Mouse (Mus musculus): ENCODE measurements around the gene Phkg1. TPM values are rescaled to one million over a fixed set of nuclear protein-coding genes. Genes with fewer than 3 reads are reported as not detected.
"Not testable (repeated sequence)": the region's sequence is repeated elsewhere in the genome, so short reads cannot be mapped to it uniquely, and the experiment has no call there.

Gene Phkg1
- polyA plus RNA-seq, 1 experiment from 2014 or later: 0.14 TPM

DNA sequence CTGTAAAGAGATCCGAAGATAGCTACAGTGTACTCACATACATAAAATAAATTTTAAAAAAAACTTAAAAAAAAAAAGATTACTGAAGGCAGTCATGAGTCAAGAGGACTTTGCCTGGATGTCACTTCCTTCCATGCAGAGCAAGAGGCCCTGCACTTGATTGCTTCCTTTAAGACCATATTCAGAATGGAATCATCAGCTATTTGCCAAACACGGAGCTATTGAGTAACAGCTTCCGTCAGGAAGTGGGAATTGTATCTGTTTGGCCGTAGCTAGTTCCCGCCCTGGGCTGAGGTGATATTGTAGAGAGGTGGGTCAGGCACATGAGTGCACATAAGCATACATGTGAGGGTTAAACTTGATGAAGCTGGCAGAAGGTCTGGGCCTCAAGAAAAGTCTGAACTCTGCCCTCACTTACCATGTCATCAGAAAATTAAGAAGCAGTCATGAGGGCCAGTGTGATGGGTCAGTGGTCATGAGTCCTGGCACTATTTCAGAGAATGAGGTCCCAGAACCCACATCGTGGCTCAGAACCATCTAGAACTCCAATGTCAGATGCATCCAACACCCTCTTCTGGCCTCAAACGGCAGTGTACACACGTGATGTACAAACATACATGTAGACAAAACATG is 26.6 kb upstream of the Phkg1 start:
- no peaks in the 10 kb centered on the region for H3K4me1 ChIP-seq
- H3K4me2 ChIP-seq (replicated peaks): no peak overlapping the region
- no peak overlapping the region for H3K4me3 ChIP-seq
- ATAC-seq (ENCODE audit: insufficient number of reproducible peaks, insufficient read depth, low FRiP score, low TSS enrichment): no peak
- 82% methylated on average over 8 of the region's 8 CpGs for WGBS
- H3K9me3 ChIP-seq: no peaks in the 10 kb centered on the region
- no peak overlapping the region for H3K27ac ChIP-seq
- no peak overlapping the region for H3K9ac ChIP-seq
- H3K36me3 ChIP-seq: no peaks in the 10 kb centered on the region
- no peaks in the 10 kb centered on the region for H3K27me3 ChIP-seq

GRCm38 (mm10) chr5:129921972-129922371 is 23.6 kb upstream of the Phkg1 start:
- Histone ChIP-seq H3K4me1 (no peaks in the 10 kb centered on the region), H3K27me3 (no peaks in the 10 kb centered on the region), H3K4me3 (no peak overlapping the region), H3K9ac (no peak overlapping the region), H3K9me3 (no peaks in the 10 kb centered on the region), H3K27ac (no peak overlapping the region), H3K4me2 (replicated peaks) (no peak overlapping the region), H3K36me3 (no peaks in the 10 kb centered on the region)
- 94% methylated on average over 4 of the region's 4 CpGs for WGBS
- no peak for ATAC-seq (ENCODE audit: insufficient number of reproducible peaks, insufficient read depth, low FRiP score, low TSS enrichment)

DNA sequence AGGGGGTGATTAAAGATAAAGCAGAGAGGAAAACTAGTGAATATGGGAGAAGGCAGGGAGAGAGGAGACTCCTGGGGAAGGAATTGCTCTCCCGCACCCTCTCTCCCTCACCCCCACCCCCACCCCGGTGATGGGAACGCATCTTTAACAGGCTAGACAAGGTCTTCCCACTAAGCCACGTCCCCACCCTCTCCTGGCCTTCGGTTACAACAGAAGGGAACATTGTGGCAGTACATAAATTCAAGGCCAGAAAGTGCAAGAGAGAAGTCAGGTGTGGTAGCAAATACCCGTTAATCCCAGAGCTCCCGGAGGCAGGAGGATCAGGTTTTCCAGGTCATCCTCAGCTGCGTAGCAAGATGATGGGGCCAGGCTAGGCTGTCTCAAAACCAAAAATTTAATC is 21.0 kb upstream of the Phkg1 start:
- no peak for ATAC-seq (ENCODE audit: insufficient number of reproducible peaks, insufficient read depth, low FRiP score, low TSS enrichment)
- WGBS: 62% methylated on average over 8 of the region's 8 CpGs
- H3K27ac ChIP-seq: no peak overlapping the region
- H3K36me3 ChIP-seq: no peaks in the 10 kb centered on the region
- no peaks in the 10 kb centered on the region for H3K9me3 ChIP-seq
- H3K27me3 ChIP-seq: no peaks in the 10 kb centered on the region
- H3K4me3 ChIP-seq: no peak overlapping the region
- H3K4me1 ChIP-seq: no peaks in the 10 kb centered on the region
- H3K4me2 ChIP-seq (replicated peaks): no peak overlapping the region
- H3K9ac ChIP-seq: no peak overlapping the region

DNA sequence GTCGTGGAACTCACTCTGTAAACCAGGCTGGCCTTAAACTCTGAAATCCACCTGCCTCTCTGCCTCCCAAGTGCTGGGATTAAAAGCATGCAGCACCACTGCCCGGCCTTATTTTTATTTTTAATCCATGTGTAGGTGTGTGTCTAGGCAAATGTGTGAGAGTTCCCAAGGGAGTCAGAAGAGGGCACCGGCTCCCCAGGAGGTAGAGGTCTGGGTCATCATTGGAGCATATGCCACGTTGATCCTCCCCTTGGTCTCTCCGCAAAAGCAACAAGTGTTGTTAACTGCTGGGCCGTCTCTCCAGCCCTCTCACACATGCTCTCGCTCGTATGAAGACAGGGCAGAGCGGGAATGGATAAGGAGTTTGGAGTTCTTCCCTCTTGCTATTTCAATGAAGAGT is 20.4 kb upstream of the Phkg1 start:
- Histone ChIP-seq H3K9me3 (no peaks in the 10 kb centered on the region), H3K27me3 (no peaks in the 10 kb centered on the region), H3K4me1 (no peaks in the 10 kb centered on the region), H3K27ac (no peak overlapping the region), H3K4me2 (replicated peaks) (no peak overlapping the region), H3K36me3 (no peaks in the 10 kb centered on the region), H3K4me3 (no peak overlapping the region), H3K9ac (no peak overlapping the region)
- no peak for ATAC-seq (ENCODE audit: insufficient number of reproducible peaks, insufficient read depth, low FRiP score, low TSS enrichment)
- WGBS: 84% methylated on average over 9 of the region's 9 CpGs

- no peaks in the 10 kb centered on the region for H3K4me1 ChIP-seq
- no peaks in the 10 kb centered on the region for H3K36me3 ChIP-seq
- H3K27me3 ChIP-seq: no peaks in the 10 kb centered on the region
- no peak overlapping the region for H3K4me3 ChIP-seq
- no peak overlapping the region for H3K9ac ChIP-seq
- no peaks in the 10 kb centered on the region for H3K9me3 ChIP-seq
- H3K4me2 ChIP-seq (replicated peaks): no peak overlapping the region
- WGBS: 90% methylated on average over 24 of the region's 24 CpGs
- no peak overlapping the region for H3K27ac ChIP-seq
- ATAC-seq (ENCODE audit: insufficient number of reproducible peaks, insufficient read depth, low FRiP score, low TSS enrichment): no peak
Observed at GRCm38 (mm10) chr5:129918065-129918651, 19.8 kb upstream of the Phkg1 start.

DNA sequence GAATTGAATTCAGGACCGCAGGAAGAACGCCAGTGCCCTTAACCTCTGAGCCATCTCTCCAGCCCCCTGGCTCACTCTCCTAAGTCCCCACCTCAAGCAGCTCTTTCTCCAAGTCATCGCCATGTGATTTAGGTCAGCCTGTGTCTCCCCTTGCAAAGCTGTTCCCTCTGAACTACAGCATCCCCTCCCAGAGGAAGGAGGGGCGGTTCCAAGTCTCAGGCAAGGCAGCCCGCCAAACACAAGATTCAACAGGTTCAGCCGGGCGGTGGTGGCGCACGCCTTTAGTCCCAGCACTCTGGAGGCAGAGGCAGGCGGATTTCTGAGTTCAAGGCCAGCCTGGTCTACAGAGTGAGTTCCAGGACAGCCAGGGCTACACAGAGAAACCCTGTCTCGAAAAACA is 17.1 kb upstream of the Phkg1 start:
- H3K27me3 ChIP-seq; ATAC-seq (ENCODE audit: insufficient number of reproducible peaks, insufficient read depth, low FRiP score, low TSS enrichment); H3K9ac ChIP-seq; H3K9me3 ChIP-seq; H3K4me3 ChIP-seq; H3K27ac ChIP-seq; H3K4me1 ChIP-seq; H3K4me2 ChIP-seq (replicated peaks); H3K36me3 ChIP-seq: not testable (repeated sequence)
- WGBS: 84% methylated on average over 11 of the region's 11 CpGs

DNA sequence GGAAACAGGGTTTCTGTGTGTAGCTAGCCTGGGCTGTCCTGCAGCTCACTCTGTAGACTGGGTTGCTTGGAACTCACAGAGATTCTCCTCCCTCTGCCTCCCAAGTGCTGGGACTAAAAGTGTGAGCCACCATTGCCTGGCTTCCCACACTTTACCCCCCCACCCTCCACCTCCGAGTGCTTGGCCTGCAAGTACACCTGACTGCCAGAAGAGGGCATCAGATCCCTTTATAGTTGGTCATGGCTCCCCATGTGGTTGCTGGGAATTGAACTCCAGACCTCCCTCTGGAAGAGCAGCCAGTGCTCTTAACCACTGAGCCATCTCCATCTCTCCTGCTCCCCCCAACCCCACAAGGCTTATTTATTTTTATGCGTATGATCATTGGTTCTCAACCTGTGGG is 15.7 kb upstream of the Phkg1 start:
- H3K4me2 ChIP-seq (replicated peaks): no peak overlapping the region
- ATAC-seq (ENCODE audit: insufficient number of reproducible peaks, insufficient read depth, low FRiP score, low TSS enrichment): no peak
- H3K4me1 ChIP-seq: 0 out of 2 replicates have a peak, but pooled peaks cover 2% of the 10 kb centered on the region
- no peak overlapping the region for H3K9ac ChIP-seq
- no peaks in the 10 kb centered on the region for H3K9me3 ChIP-seq
- no peaks in the 10 kb centered on the region for H3K27me3 ChIP-seq
- no peak overlapping the region for H3K4me3 ChIP-seq
- WGBS: 32% methylated on average over 2 of the region's 2 CpGs
- no peak overlapping the region for H3K27ac ChIP-seq
- no peaks in the 10 kb centered on the region for H3K36me3 ChIP-seq

DNA sequence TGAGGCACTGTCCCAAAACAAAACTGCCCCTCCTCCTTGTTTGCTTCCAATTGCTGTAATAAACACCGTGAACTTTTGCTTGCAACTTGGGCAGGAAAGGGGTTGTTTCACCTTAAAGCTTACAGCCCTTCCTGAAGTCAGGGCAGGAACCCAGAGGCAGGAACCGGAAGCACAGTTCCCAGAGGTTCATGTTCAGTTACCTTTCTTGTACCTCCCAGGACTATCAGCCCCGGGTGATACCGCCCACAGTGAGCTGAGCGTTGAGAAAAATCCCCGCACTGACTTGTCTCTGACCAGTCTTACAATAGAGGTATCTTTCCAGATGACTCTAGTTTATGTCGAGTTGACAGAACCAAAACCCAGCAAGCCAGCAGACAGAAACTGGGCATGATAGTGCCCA is 11.2 kb upstream of the Phkg1 start:
- H3K27me3 ChIP-seq: no peaks in the 10 kb centered on the region
- H3K4me3 ChIP-seq: no peak overlapping the region
- H3K36me3 ChIP-seq: no peaks in the 10 kb centered on the region
- WGBS: 79% methylated on average over 7 of the region's 7 CpGs
- ATAC-seq (ENCODE audit: insufficient number of reproducible peaks, insufficient read depth, low FRiP score, low TSS enrichment): no peak
- H3K4me2 ChIP-seq (replicated peaks): no peak overlapping the region
- H3K9me3 ChIP-seq: no peaks in the 10 kb centered on the region
- no peak overlapping the region for H3K9ac ChIP-seq
- 0 out of 2 replicates have a peak, but pooled peaks cover 7% of the 10 kb centered on the region for H3K4me1 ChIP-seq
- H3K27ac ChIP-seq: no peak overlapping the region

- Histone ChIP-seq H3K4me3 (peak overlapping the region; percentile 75), H3K9ac (no peak overlapping the region; the same call in 1 of the 2 replicates), H3K27me3 (no peaks in the 10 kb centered on the region), H3K9me3 (no peaks in the 10 kb centered on the region), H3K27ac (no peak overlapping the region), H3K4me1 (0 out of 2 replicates have a peak, but pooled peaks cover 7% of the 10 kb centered on the region), H3K36me3 (no peaks in the 10 kb centered on the region), H3K4me2 (replicated peaks) (peak overlapping the region; percentile 89)
- 69% methylated on average over 9 of the region's 9 CpGs for WGBS
- ATAC-seq (ENCODE audit: insufficient number of reproducible peaks, insufficient read depth, low FRiP score, low TSS enrichment): no peak
Observed at GRCm38 (mm10) chr5:129909147-129909546, 10.8 kb upstream of the Phkg1 start.

- Histone ChIP-seq H3K4me2 (replicated peaks) (peak within 1 kb of the TSS; percentile 89), H3K9me3 (no peaks in the 10 kb centered on the region), H3K4me1 (0 out of 2 replicates have a peak, but pooled peaks cover 7% of the 10 kb centered on the region), H3K36me3 (no peaks in the 10 kb centered on the region), H3K27me3 (no peaks in the 10 kb centered on the region), H3K4me3 (peak within 1 kb of the TSS; percentile 75), H3K27ac (peak within 1 kb of the TSS; percentile 89), H3K9ac (peak within 1 kb of the TSS; percentile 81)
- WGBS: under 1% methylated on average over 63 of the region's 63 CpGs
- ATAC-seq (ENCODE audit: insufficient number of reproducible peaks, insufficient read depth, low FRiP score, low TSS enrichment): peak; percentile 94
Observed at GRCm38 (mm10) chr5:129908242-129908965, 10.1 kb upstream of the Phkg1 start, which contains the start of gene Nupr1l. Gene Nupr1l, plus strand, starts transcription at chr5:129908540.

- H3K9ac ChIP-seq: 0 out of 2 replicates have a peak overlapping the region, but pooled peaks have one; percentile 81
- H3K9me3 ChIP-seq: no peaks in the 10 kb centered on the region
- 0 out of 2 replicates have a peak, but pooled peaks cover 7% of the 10 kb centered on the region for H3K4me1 ChIP-seq
- peak overlapping the region; percentile 75 for H3K4me3 ChIP-seq
- no peaks in the 10 kb centered on the region for H3K27me3 ChIP-seq
- peak overlapping the region; percentile 80 for H3K27ac ChIP-seq
- ATAC-seq (ENCODE audit: insufficient number of reproducible peaks, insufficient read depth, low FRiP score, low TSS enrichment): no peak
- peak overlapping the region; percentile 89 for H3K4me2 ChIP-seq (replicated peaks)
- peaks cover 4% of the 10 kb centered on the region; the same call in 1 of the 2 replicates for H3K36me3 ChIP-seq
- WGBS: 29% methylated on average over 4 of the region's 4 CpGs
Observed at GRCm38 (mm10) chr5:129907775-129908174, 9.4 kb upstream of the Phkg1 start.

All from embryonic facial prominence, embryonic 12.5 days (tissue).